Mouse (Mus musculus): ENCODE measurements around the gene Arhgef17.
A peak's percentile ranks its signal among the peaks of the same experiment; 100 is the strongest.

- TF ChIP-seq POLR2A (IDR thresholded peaks at IDR 0.05; ENCODE audit: low read depth, low read length) (0 out of 2 replicates have a peak, but pooled peaks have one; percentile 29), CTCF (IDR thresholded peaks at IDR 0.05; ENCODE audit: borderline replicate concordance, insufficient read depth, low read length) (no peak)
Observed at GRCm38 (mm10) chr7:100916526-100916925, 15.4 kb downstream of the Arhgef17 start.

Measured in embryonic fibroblast, embryonic 13.5 days (primary cell).